Mouse (Mus musculus) limb, embryonic 15.5 days (tissue): ENCODE measurements at regions not wholly inside any gene's neighbourhood (a gene's known extent, or its start where the extent isn't known, plus 50 kb on each side); places are given as distances from the start of the nearest gene placed in this dataset.
A peak's percentile ranks its signal among the peaks of the same experiment; 100 is the strongest.

Experiments
- ATAC-seq: fragments of 200-750 bp; cut with Nextera tagmentation; 2 replicates; pipeline ENCODE4 v1.8.0; 2017; ENCODE audit warnings: low read depth, moderate TSS enrichment; ENCODE audit not compliant: insufficient number of reproducible peaks, low FRiP score, low TSS enrichment
- H3K27ac ChIP-seq: fragments of 300-500 bp; sonication (generic); 2 replicates; pipeline ENCODE4 v1.5.1; 2015; ENCODE audit warnings: moderate library complexity, mild to moderate bottlenecking, inconsistent platforms
- H3K27me3 ChIP-seq: fragments of 300-500 bp; sonication (generic); 2 replicates; pipeline ENCODE4 v1.6.1; 2015; ENCODE audit warnings: inconsistent platforms
- H3K36me3 ChIP-seq: fragments of 300-500 bp; sonication (generic); 2 replicates; pipeline ENCODE4 v1.6.1; 2015; ENCODE audit warnings: inconsistent platforms
- H3K4me1 ChIP-seq: fragments of 300-500 bp; sonication (generic); 2 replicates; pipeline ENCODE4 v1.6.1; 2015; ENCODE audit warnings: inconsistent platforms
- H3K4me2 ChIP-seq: fragments of 300-500 bp; sonication (generic); 2 replicates; pipeline ENCODE4 v1.6.1; 2015; ENCODE audit warnings: mild to moderate bottlenecking, inconsistent platforms
- H3K4me3 ChIP-seq: fragments of 300-500 bp; sonication (generic); 2 replicates; pipeline ENCODE4 v1.5.1; 2015; ENCODE audit warnings: mild to moderate bottlenecking, inconsistent platforms
- H3K9ac ChIP-seq: fragments of 300-500 bp; sonication (generic); 2 replicates; pipeline ENCODE4 v1.6.1; 2015; ENCODE audit warnings: inconsistent platforms
- H3K9me3 ChIP-seq: fragments of 300-500 bp; sonication (generic); 2 replicates; pipeline ENCODE4 v1.6.1; 2016; ENCODE audit warnings: inconsistent platforms
- WGBS: fragments of 180-500 bp; shearing (Covaris S2); methylation state at CpG from one replicate; pipeline ENCODE4 v1.1.7; 2015; 5-methylcytosine and 5-hydroxymethylcytosine counted together

DNA sequence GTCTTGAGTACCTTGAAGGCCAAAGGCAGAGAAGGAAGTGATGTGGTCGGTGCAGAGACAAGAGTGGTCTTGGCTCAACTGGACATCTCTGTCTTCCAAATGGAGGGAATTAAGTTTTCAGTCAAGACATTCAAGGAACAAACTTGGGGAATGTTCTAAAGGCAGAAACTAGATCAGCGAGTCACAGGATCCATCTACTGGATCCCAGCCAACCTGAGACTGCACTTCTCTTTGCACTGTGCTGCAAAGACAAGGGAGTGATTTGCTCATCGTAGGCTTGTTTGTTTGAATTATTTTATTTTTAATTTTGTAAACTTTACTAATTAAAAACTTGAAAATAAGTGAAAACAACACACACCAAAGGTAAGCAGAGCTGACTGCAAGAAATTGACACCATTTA lies 875.8 kb downstream of the Zfp704 start:
- Histone ChIP-seq H3K27ac (no peak overlapping the region), H3K4me1 (peaks cover 8% of the 10 kb centered on the region), H3K27me3 (no peaks in the 10 kb centered on the region), H3K9ac (no peak overlapping the region), H3K9me3 (no peaks in the 10 kb centered on the region), H3K4me3 (no peak overlapping the region), H3K36me3 (no peaks in the 10 kb centered on the region), H3K4me2 (no peak overlapping the region)
- no peak for ATAC-seq
- WGBS = 61% methylated on average over 3 of the region's 3 CpGs

DNA sequence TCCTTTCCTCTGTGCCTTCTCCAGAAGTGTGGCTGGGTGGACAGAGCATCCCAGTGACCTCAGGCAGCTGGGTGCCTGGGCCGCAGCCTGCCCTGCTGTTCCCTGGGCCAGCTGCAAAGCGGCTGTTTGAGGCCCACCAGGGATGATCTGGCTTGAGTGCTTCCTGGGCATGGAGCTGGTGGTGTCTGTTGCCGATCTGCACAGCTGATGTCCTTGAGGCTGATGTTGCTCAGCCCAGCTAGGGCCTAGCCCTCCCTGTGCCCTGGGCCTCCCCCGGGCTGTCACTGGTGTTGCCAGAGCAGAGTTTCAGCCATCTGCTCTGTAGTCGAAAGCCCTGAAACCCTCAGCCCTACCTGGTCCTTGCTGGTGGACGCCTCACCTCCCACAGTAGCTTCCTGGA lies 878.5 kb downstream of the Zfp704 start:
- Histone ChIP-seq H3K4me3 (no peak overlapping the region), H3K27me3 (no peaks in the 10 kb centered on the region), H3K4me1 (peaks cover 5% of the 10 kb centered on the region), H3K9ac (no peak overlapping the region), H3K9me3 (no peaks in the 10 kb centered on the region), H3K36me3 (no peaks in the 10 kb centered on the region), H3K27ac (no peak overlapping the region), H3K4me2 (no peak overlapping the region)
- ATAC-seq = no peak
- WGBS = 54% methylated on average over 6 of the region's 6 CpGs

- 46% methylated on average over 4 of the region's 4 CpGs for WGBS
- Histone ChIP-seq H3K9ac (no peak overlapping the region), H3K4me2 (no peak overlapping the region), H3K27ac (no peak overlapping the region), H3K4me1 (peaks cover 21% of the 10 kb centered on the region), H3K4me3 (no peak overlapping the region), H3K36me3 (no peaks in the 10 kb centered on the region), H3K27me3 (no peaks in the 10 kb centered on the region), H3K9me3 (no peaks in the 10 kb centered on the region)
- no peak for ATAC-seq
Measured at GRCm38 (mm10) chr3:8721628-8722594, 888.0 kb downstream of the Zfp704 start.

DNA sequence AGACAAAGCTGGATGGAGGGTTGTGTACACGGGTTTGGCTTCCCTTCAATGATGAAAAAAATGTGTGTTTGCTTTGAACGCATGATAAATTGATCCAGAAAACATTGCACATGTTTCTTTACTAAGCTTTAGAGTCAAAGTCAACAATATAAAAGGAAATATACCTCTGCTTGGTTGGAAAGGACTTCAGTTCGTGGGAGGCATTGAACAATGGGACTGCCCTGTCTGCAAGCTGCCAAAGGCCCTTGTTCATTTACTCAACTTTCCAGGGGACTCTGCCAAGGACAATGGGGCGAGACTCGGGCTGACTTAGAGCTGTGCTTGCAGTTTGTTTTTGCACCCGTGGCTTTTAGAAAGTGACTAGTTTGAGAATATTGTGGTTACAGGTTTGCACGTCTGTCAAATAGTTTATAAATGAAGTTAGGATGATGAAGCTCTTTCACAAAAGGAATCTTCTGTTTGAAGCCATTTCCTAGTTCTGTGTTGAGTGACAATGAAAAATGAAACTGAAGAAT lies 889.2 kb downstream of the Zfp704 start:
- Histone ChIP-seq H3K9ac (no peak overlapping the region), H3K9me3 (no peaks in the 10 kb centered on the region), H3K36me3 (no peaks in the 10 kb centered on the region), H3K4me2 (no peak overlapping the region), H3K27ac (no peak overlapping the region), H3K27me3 (no peaks in the 10 kb centered on the region), H3K4me1 (peaks cover 29% of the 10 kb centered on the region), H3K4me3 (no peak overlapping the region)
- no peak for ATAC-seq
- WGBS = 68% methylated on average over 7 of the region's 7 CpGs

GRCm38 (mm10) chr3:8718206-8718605 lies 891.7 kb downstream of the Zfp704 start:
- peaks cover 29% of the 10 kb centered on the region for H3K4me1 ChIP-seq
- H3K36me3 ChIP-seq = no peaks in the 10 kb centered on the region
- 9% methylated on average over 9 of the region's 9 CpGs for WGBS
- H3K4me3 ChIP-seq = no peak overlapping the region
- peak overlapping the region; percentile 69; the same call in 1 of the 2 replicates for H3K4me2 ChIP-seq
- H3K27me3 ChIP-seq = no peaks in the 10 kb centered on the region
- no peak overlapping the region for H3K9ac ChIP-seq
- H3K27ac ChIP-seq = peak overlapping the region; percentile 59; the same call in 1 of the 2 replicates
- no peaks in the 10 kb centered on the region for H3K9me3 ChIP-seq
- no peak for ATAC-seq

- no peaks in the 10 kb centered on the region for H3K9me3 ChIP-seq
- H3K4me1 ChIP-seq = peaks cover 29% of the 10 kb centered on the region
- no peaks in the 10 kb centered on the region for H3K27me3 ChIP-seq
- 0 out of 2 replicates have a peak overlapping the region, but pooled peaks have one; percentile 10 for H3K9ac ChIP-seq
- H3K27ac ChIP-seq = peak overlapping the region; percentile 59
- H3K36me3 ChIP-seq = no peaks in the 10 kb centered on the region
- WGBS = under 1% methylated on average over 18 of the region's 18 CpGs
- ATAC-seq = peak; percentile 88
- H3K4me3 ChIP-seq = peak overlapping the region; percentile 37
- peak overlapping the region; percentile 69 for H3K4me2 ChIP-seq
Measured at GRCm38 (mm10) chr3:8717334-8717812, 892.5 kb downstream of the Zfp704 start.
